Mouse (Mus musculus): ENCODE measurements around the gene Synj2.

The Synj2 gene

DNA sequence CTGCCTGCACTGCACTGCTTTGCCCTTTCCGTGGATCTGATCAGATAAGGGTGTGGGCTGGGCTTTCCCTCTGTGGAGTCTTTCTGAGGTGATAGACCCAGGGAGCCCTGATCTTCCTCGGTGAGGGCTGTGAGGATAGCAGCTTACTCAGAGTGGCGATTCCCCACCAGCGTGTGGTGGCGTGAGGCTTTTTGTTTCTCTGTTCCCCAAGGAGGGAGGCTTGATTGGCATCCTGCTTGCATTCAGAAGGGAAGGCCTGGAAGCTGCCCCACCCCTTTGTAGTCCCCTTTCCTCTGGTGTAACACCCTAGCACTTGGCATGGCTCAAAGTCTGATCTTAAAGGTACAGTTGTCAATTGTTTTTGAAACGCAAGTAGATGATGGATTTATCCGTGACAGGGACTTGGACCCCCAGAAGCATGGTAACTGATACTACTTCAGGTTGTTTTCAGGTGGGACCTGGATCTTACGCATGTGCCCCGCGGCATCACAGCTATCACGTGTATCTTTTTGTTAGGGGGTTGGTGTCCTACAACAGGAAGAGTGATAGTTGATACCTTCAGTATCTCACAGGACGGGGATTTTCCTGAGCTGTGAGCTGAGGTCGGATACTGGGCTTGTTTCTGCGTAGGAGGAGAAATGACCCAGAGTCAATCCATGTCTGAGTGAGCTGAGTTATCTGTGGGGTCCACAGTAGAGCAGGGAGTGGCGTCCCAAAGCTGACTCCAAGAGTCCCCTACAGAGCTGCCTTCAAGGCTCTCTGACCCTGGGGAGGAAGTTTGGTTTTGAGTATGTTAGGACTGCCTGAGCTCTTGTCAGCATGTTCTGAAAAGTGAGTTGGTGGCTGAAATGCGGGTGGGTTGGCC lies 36.2 kb downstream of the Synj2 start:
- DNase-seq = peak; percentile 14

DNA sequence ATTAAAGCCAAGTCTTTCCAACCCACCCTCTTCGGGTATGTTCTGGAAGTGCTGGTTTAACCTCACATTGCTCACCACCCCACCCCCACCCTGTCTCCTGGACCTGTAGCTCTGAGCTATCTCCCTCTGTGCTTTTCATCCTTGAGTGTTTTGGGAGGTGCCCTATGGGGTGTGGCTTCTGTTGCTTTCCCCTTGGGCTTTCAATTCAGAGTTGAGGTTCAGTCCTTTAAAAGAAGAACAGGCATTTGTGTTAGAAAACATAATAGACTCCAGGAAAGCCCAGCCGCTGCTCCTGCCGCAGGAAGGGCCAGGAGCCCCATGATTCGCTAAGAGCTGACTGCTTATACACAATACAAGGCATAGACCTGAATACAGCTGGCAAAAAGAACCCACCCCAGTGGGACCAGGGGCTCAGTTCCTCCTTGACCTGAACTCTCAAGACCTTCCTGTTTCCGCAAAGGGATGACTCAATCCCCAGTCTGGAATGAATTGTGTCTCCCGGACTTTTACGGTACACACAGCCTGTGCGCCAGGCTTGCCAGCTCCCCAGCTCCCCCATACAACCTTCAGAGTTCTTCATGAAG lies 36.9 kb downstream of the Synj2 start:
- peak; percentile 14 for DNase-seq

DNA sequence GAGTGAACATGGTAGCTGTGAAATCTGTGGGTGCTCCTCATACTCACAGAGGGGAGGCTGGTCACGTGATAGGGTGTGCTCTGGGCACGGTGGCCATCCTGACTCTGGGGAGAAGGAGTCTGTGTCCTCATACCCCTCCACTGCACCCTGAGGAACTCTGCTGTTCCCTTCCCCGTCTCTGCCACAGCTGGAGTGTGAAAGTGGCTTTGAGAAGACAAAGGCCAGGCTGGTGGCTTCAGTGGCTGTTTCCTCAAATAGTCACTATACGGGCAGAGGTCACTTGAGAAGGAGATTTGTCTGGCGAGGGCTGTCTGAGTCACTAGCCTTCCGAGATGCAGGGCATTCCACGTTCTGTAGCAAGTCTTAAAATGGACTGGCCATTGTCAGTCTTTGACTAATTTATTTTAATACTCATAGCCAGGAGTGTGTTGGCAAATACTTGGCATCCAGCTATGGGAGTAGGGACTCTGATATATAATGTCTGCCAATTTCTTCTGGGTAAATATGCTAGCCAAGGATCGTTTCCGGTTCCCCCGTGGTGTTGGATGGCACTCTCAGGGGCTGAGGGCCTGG lies 37.5 kb downstream of the Synj2 start:
- DNase-seq = no peak

DNA sequence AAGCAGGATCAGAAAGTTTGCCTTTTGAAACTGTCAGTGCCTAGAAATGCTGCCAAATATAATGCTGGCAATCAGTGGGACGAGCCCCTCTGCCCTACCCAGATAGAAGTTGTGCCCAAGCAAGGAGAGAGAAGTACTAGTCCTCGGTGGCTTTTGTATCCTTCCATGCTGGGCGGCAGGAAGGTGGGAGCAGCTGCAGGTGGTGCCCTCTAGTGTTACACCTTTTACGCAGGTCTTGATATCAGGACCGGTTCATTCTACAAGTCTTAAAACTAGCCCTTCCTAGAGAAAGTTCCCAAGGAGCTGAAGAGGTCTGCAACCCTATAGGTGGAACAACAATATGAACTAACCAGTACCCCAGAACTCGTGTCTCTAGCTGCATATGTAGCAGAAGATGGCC lies 39.8 kb downstream of the Synj2 start:
- peak; percentile 25 for DNase-seq

DNA sequence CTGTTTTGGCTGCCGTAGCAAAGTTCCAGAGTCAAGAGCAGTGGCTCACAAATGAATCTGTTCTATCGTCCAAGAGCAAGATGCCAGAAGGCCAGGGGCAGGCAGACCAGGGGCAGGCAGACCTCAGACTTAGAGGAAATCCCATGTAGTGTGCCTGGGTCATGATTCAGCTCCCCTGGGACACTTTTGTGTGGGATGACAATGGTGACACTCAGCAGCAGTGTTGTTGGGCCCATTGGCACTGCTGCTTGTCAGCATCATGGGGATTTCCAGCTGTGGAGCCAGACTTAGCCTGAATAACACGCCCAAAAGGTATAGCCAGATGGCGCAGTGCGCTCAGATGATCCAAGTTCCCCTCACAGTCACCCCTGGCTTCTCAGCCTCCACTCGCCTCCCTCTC lies 42.1 kb downstream of the Synj2 start:
- no peak for DNase-seq

DNA sequence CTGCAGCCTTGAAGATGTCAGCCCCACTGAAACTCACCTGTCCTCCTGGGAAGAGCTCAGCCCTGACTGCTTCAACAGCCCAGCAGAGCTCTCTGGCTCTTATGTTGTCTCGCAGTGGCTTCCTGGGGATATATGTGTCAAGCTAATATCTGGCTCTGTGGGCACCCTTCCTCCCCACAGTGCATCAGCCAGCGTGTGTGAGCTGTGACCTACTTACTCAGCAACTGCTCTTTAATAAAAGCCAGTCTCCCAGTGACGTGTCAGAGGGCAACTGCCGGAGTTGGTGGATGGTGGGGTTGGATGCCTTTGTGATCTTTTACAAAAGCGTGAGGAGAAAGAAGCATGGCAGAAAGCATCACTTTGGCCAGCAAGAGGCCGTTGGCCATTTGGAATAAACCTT lies 42.8 kb downstream of the Synj2 start:
- DNase-seq = no peak

DNA sequence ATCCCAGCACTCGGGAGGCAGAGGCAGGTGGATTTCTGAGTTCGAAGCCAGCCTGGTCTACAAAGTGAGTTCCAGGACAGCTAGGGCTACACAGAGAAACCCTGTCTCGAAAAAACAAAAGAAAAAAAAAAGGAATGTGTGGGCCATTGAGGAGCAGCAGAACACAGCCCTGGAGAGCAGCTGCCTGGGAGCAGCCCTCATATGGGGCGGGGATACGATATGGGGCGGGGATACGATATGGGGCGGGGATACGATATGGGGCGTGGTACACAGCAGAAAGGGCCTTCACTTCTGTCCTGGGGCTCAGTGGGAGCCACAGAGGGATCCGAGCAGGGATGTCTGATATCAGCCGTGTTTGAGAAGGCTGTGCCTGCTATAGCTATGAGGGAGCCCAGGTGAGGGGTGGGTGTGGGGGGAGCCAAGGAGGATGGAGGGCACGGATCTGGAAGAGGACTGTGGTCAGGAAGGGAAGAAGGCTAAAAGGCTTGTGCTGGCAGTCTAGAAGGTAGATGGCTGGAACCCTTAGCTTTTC lies 43.7 kb downstream of the Synj2 start:
- no peak for DNase-seq

DNA sequence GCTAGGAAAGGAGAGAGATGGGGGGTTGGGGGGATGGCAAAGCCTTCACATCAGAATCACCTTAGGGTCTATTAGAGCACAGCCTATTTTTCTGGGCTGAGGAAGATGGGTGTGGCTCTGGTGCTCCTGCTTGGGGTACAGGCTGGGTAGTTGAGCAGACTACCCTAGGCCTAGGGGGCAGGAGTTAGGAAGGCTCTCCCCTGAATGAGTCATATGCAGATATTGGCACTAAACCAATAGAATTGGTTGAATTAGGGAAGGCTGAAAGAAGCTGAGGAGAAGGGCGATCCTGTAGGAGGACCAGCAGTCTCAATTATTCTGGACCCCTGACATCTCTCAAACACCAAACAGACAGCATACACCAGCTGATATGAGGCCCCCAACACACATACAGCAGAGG lies 44.2 kb downstream of the Synj2 start:
- DNase-seq = no peak

DNA sequence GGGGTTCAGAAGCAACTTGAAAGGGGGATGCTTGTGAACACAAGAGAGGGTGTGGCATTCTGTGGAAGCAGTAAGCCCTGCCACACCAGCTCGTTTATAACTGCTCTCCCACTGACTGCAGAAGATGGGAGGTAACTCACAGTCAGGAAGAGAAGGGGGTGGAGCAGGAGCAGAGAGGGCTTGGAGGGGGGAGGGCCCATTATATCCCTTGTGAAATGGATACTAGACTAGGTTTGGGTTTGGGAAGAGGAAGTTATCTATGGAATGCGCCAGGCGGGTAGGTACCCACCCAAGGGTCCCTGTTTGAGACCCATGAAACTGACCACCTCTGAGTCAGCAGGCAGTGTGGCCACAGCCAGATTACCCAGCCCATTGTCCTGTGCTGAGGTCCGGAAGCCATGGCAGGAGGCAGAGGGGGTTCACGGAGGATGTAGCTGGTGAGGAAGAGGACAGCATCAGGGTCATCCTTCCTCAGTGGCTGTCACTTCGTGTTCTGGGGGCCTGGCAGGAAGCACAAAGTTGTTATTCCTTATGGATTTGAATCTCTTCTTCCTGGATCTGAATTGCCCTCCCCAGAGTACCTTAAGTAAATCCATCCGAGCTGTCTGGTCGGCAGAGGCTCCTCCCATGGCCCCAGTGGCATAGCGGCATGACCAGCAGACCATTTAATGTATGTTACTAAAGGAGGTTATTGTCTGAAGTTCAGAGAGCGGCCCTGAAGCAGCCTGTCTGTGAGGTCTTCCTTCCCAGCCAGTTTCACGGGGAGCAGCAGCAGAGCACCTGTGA lies 46.4 kb downstream of the Synj2 start:
- no peak for DNase-seq

DNA sequence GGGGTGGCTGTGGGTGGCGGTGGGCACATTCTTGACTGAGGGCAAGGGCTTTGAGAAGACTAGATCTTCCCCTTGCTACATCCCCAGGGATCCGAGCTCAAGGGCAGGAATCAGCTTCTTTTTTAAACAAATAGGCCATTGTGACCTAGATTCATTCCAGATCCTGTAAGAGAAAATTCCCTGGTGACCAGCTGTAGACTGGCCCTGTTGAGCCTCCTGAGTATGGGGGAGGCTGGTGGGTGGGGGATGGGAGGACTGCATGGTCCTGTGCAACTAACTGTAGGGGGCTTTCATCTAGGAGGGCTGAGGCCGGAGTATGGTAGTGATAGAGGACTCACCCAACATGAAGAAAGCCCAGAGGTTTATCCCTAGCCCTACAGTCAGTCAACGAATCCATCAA lies 47.0 kb downstream of the Synj2 start:
- no peak for DNase-seq

DNA sequence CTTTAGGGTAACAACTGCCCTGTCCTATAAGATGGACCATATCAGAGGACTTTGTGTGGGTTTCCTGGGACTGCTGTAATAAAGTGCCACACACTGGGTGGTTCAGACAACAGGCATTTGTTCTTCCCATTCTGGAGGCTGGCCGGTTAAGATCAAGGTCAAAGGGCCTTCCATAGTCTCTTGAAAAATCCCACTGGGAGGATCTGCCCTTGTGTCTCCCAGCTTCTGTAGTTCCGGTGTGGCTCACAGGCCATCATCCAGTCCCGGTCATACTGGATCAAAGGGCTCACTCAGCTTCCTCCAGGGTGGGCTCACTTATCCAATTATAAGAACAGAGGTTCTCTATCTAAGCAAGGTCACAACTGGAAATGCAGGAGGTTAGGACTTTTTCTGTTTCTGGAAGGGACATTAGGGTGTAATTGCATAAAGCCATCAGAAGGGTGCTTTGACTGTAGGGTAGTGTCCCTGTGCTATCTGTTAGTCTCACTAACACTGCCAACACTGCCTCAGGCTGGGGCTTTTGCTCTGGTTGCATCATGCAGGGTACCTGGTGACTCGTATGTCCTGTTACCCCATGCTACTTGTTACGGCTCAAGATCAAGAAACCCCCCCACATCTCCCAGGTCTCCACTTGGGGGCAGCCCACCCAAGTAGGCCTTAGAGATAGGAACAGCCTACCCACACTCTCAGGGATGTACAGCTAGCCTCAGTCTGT lies 51.9 kb downstream of the Synj2 start:
- DNase-seq = no peak

DNA sequence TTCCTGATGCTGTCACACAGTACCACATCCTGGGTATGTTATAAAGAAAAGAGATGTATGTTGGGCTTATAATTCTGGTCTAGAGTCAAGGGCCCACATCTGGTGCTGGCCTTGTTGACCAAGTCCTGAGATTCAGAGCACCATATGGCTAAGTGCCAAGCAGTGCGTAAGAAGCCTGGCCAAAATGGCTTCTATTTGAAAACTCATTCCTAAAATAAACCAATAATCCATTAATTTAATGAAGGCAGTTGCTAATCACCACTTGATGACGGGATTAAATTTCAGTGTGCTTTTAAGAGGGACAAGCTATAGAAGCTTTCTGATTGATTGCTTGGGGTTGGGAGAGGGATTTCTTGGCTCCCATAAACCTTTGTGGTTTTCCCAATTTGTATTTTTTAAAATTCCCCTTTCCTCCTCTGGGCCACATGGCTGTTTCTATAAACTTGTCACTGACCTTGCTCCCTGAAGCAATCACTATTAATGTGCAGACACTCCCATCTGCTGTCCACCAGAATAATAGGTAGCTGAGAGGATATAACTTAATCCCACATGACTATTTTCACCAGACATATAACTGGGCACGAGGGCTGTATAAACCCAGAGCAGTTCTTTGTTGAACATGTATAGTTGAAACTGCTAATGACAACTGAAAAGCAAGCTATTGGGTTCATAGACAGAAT lies 52.6 kb downstream of the Synj2 start:
- no peak for DNase-seq

DNA sequence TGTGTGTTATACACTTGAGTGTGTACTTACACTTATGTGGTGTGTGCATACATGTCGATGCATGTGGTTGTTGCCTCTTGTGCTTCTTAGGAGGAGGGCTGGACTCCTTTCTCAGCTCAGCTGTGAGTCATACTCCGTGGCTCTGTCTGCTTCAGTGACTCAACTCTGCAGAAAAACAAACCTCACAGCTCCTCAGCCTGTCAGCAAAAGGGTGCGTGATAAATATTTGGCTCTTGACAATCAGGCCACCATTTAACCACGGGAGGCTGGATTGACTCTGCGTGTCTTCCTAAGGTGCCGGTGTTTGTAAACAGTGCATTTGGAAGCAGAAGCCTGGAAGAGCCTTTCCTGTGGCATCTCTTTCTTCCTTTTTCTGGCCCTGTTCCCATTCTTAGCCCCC lies 53.5 kb downstream of the Synj2 start:
- DNase-seq = no peak

DNA sequence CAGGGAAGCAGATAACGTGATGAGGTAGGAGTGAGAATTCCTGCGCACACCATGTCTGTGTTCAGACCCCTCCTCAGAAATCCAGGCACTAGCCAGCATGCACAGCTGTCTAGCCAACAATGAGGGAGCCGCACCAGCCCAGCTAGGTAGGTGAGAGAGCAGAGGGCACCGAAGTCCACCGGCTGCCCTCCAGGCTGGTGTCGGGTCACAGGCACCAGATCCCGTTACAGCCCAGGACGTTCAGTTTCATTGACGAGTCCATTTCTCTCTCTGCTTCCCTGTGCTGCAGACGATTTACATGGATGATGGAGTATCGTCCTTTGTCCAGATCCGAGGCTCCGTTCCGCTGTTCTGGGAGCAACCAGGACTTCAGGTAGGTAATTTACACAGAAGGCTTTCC lies 55.5 kb downstream of the Synj2 start:
- DNase-seq = no peak

DNA sequence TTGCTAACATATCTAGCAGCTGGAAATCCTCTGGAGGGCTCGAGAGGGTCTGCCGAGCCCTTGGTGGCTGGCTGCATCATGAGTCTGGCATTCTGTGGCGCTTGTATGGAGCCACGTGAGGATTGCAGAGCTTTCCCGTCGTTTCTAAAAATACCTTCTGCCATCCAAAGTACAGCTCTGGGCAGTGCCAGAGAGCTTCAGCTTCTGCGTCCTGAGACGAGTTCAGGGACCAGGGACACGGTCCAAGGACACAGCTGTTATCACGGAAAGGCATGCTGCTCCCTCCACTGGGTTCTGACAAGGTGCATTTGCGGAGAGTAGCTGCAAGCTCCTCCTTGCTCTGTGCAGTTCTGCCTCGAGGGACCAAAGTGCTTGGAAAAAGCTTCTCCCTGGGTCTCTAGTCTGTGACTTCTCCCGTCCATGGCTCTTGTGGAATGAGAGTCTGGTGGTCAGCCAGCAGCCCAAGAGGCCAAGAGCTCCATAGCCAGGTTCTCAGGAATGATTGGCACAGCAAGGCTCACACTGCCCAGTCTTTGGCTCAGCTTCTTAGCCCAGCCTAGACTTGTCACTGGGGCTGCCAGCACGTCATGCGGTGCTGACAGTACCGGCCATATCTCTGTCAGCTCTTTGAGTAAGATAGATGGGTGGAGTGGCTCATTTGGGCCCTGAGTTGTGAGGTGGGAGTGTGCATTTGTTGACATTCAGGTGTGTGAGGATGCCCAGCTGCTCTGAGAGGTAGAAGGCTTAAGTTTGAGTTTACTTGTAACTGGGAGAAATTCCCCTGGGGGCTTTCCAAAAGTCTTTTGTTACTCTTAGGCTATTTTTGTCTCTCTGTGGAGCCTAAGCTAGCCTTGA lies 56.5 kb downstream of the Synj2 start:
- DNase-seq = peak; percentile 55

DNA sequence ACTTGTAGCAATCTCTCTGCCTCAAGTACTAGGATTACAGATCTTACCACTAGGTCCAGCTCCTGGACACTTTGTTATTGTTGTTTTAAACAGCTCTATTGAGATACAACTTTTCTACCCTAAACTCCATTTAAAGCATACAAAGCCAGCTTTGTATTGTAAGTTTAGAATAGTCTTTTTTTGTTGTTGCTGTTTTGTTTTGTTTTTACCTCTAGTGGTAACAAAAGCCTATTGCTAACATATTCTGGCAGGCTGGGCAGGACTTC lies 57.1 kb downstream of the Synj2 start:
- DNase-seq = no peak

DNA sequence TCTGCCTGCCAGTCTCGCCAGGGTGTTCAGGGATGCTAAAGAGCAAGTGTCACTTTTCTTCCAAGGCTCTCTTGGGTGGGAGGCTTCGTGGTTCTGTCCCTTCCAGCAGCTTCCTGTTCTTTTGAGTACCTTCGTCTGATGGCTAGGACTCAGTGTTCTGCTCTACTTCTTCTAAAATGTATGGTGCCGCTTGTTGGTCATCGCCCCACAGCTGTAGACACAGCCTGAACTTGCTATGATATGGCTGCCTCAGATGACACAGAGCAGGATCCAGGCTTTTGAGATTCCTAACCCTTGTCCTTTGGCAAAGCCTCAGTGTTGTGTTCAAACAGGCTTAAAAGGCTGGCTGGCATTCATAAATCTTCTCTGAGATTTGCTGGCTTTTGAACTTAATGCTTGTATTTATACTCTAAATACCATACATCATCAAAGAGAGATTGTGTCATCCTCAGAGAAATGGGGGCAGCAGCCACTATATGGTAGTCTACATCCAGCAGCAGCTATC lies 58.0 kb downstream of the Synj2 start:
- DNase-seq = no peak

DNA sequence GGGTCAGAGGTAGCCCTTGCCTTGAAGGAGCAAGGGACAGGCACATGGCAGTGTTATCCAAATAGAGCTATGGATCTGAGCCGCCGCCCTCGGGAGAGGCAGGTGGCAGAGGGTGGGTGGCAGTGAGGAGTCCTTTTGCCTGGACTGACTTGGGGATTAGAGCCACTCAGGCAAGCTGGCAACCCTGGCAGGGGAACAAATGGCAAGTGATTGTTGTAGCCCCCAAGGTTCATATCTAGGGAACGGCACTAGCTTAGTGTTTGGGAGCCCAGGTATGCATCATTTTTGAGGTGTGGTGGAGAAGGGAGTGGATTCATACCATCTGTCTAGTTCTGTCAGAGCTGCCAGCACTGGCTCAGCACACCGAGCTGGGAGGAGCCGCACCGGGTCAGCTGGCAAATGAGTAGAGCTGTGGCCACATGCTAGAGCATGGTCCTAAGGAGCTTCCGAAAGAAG lies 59.8 kb downstream of the Synj2 start:
- no peak for DNase-seq

DNA sequence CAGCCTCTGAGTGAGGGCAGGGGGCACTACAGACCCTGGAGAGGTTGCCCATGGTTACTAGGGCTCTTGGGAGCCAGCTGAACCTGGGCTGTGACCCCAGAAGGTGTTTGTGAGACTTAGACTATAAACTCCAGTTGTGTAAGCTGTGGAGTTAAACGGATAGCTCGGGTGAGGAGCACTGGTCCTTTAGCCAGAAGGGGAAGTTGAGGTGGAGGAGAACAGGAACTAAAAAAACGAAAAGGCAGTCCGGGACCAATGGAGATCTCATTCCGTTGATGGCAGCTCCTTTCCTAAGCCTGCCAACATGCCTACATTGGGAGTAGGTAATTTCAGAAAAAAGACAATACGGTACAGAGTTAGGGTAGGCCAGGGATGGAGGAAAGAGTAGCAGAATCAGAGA lies 60.3 kb downstream of the Synj2 start:
- no peak for DNase-seq

DNA sequence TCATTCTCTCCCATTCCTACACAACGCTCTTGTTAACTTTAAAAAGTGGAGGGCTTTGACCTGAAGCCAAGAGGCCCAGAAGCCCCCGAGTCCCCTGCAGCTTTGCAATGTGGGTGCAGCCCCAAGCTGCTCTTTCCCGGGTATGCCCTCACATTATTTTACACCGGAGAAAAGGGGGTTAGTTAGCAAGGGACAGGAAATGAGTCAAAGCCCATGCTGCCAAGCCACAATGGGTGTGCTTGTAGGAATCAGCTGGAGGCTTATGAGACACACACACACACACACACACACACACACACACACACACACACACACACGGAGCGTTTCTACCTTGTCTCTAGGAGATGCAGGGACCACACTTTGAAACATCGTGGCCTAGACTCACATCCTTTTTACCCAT lies 60.8 kb downstream of the Synj2 start:
- no peak for DNase-seq

DNA sequence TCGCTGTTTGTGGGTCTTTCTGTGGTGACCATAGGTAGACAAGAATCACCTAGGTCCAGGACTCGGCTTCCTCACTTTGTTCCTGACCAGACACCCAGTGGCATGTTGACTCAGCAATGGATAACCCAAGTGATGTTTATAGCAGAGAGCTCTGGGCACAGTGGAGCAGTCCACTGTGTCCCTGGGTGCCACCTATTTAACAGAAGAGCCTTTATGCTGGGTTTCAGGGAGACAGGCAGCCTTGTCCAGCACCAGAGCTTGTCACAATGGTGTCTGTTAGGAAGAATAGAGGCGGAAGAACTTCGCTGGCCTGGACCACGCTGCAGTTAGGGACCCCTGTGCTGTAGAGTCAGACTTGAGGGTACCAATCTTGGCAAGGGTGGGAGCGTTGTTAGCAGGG lies 61.5 kb downstream of the Synj2 start:
- no peak for DNase-seq

Data from kidney, adult 18-20 months (tissue).